Mouse (Mus musculus): ENCODE results near the gene Slc12a4. TPM values are rescaled to one million over a fixed set of nuclear protein-coding genes. Genes with fewer than 3 reads are reported as not detected.
A peak's percentile ranks its signal among the peaks of the same experiment; 100 is the strongest.

Gene Slc12a4
- polyA plus RNA-seq, 1 experiment from 2014 or later = 36.2 TPM

- no peak overlapping the region for H3K27ac ChIP-seq (ENCODE audit: low read length)
- ATAC-seq (ENCODE audit: low FRiP score, low TSS enrichment) = no peak
- H3K4me3 ChIP-seq (ENCODE audit: low read length) = no peak overlapping the region
- no peaks in the 10 kb centered on the region for H3K27me3 ChIP-seq (ENCODE audit: insufficient read depth, low read length)
- H3K9me3 ChIP-seq (ENCODE audit: low read length) = no peaks in the 10 kb centered on the region
- no peaks in the 10 kb centered on the region for H3K4me1 ChIP-seq (ENCODE audit: insufficient read depth, low read length)
- H3K36me3 ChIP-seq (ENCODE audit: insufficient read depth, low read length) = peaks cover 11% of the 10 kb centered on the region; the same call in 1 of the 2 replicates
- no peak overlapping the region for H3K4me2 ChIP-seq (replicated peaks; ENCODE audit: low read depth, low read length)
- WGBS = 76% methylated on average over 3 of the region's 3 CpGs
- no peak overlapping the region for H3K9ac ChIP-seq (replicated peaks; ENCODE audit: low read length)
Measured at GRCm38 (mm10) chr8:105919390-105919789, 46.5 kb downstream of the Slc12a4 start.

- WGBS = 30% methylated on average over 16 of the region's 16 CpGs
- no peak for ATAC-seq (ENCODE audit: low FRiP score, low TSS enrichment)
- H3K36me3 ChIP-seq (ENCODE audit: insufficient read depth, low read length) = no peaks in the 10 kb centered on the region
Measured at GRCm38 (mm10) chr8:105900941-105901616, 64.8 kb downstream of the Slc12a4 start.

GRCm38 (mm10) chr8:105900180-105900940 is 65.5 kb downstream of the Slc12a4 start, which contains the start of gene Pskh1:
Gene Pskh1, plus strand, starts transcription at chr8:105900441.
- Histone ChIP-seq H3K4me2 (replicated peaks; ENCODE audit: low read depth, low read length) (peak within 1 kb of the TSS; percentile 87), H3K9ac (replicated peaks; ENCODE audit: low read length) (peak within 1 kb of the TSS; percentile 95), H3K27me3 (ENCODE audit: insufficient read depth, low read length) (no peaks in the 10 kb centered on the region), H3K4me1 (ENCODE audit: insufficient read depth, low read length) (peaks cover 12% of the 10 kb centered on the region), H3K4me3 (ENCODE audit: low read length) (peak within 1 kb of the TSS; percentile 87), H3K36me3 (ENCODE audit: insufficient read depth, low read length) (no peaks in the 10 kb centered on the region), H3K27ac (ENCODE audit: low read length) (peak within 1 kb of the TSS; percentile 91), H3K9me3 (ENCODE audit: low read length) (no peaks in the 10 kb centered on the region)
- ATAC-seq (ENCODE audit: low FRiP score, low TSS enrichment) = peak; percentile 97
- WGBS = under 1% methylated on average over 57 of the region's 68 CpGs

More at GRCm38 (mm10) chr8:105900941-105901616, 64.8 kb downstream of the Slc12a4 start:
- Histone ChIP-seq H3K9ac (replicated peaks; ENCODE audit: low read length) (peak overlapping the region; percentile 95), H3K4me1 (ENCODE audit: insufficient read depth, low read length) (peaks cover 12% of the 10 kb centered on the region), H3K27me3 (ENCODE audit: insufficient read depth, low read length) (no peaks in the 10 kb centered on the region), H3K4me3 (ENCODE audit: low read length) (peak overlapping the region; percentile 87), H3K9me3 (ENCODE audit: low read length) (no peaks in the 10 kb centered on the region), H3K27ac (ENCODE audit: low read length) (peak overlapping the region; percentile 91), H3K4me2 (replicated peaks; ENCODE audit: low read depth, low read length) (peak overlapping the region; percentile 87)

- Histone ChIP-seq H3K27ac (ENCODE audit: low read length) (no peak overlapping the region), H3K9ac (replicated peaks; ENCODE audit: low read length) (no peak overlapping the region), H3K27me3 (ENCODE audit: insufficient read depth, low read length) (no peaks in the 10 kb centered on the region), H3K4me1 (ENCODE audit: insufficient read depth, low read length) (peaks cover 15% of the 10 kb centered on the region), H3K4me3 (ENCODE audit: low read length) (no peak overlapping the region), H3K36me3 (ENCODE audit: insufficient read depth, low read length) (no peaks in the 10 kb centered on the region), H3K4me2 (replicated peaks; ENCODE audit: low read depth, low read length) (no peak overlapping the region), H3K9me3 (ENCODE audit: low read length) (no peaks in the 10 kb centered on the region)
- 85% methylated on average over 9 of the region's 9 CpGs for WGBS
- ATAC-seq (ENCODE audit: low FRiP score, low TSS enrichment) = no peak
Measured at GRCm38 (mm10) chr8:105897801-105898480, 68.0 kb downstream of the Slc12a4 start.

Small RNA genes lying within 50 kb of the gene (microRNA-seq; reads per million reads assigned to microRNA genes)
- gene Mir7074 = not detected

Other genes starting within 250 kb of the Slc12a4 start
- 24.9 and 25.7 TPM in 2 replicates for gene Gfod2, start 207.4 kb downstream of the Slc12a4 start, polyA plus RNA-seq (2015; fragmentation: Nextera tagmentation; extraction: Ambion mirVana)
- 10.7 and 13.3 TPM in 2 replicates for gene Ranbp10, start 138.7 kb downstream of the Slc12a4 start, polyA plus RNA-seq (2015; fragmentation: Nextera tagmentation; extraction: Ambion mirVana)
- gene Tsnaxip1, start 138.4 kb downstream of the Slc12a4 start, polyA plus RNA-seq (2015; fragmentation: Nextera tagmentation; extraction: Ambion mirVana) = 0.21 and 0.24 TPM in 2 replicates
- gene Cenpt, start 112.8 kb downstream of the Slc12a4 start, polyA plus RNA-seq (2015; fragmentation: Nextera tagmentation; extraction: Ambion mirVana) = 44.7 and 46.3 TPM in 2 replicates
- 65.2 and 66.1 TPM in 2 replicates for gene Thap11, start 111.0 kb downstream of the Slc12a4 start, polyA plus RNA-seq (2015; fragmentation: Nextera tagmentation; extraction: Ambion mirVana)
- gene Nutf2, start 105.5 kb downstream of the Slc12a4 start, polyA plus RNA-seq (2015; fragmentation: Nextera tagmentation; extraction: Ambion mirVana) = 186 and 242 TPM in 2 replicates
- gene Edc4, start 85.2 kb downstream of the Slc12a4 start, polyA plus RNA-seq (2015; fragmentation: Nextera tagmentation; extraction: Ambion mirVana) = 58.8 and 61.1 TPM in 2 replicates
- 0.53 and 0.85 TPM in 2 replicates for gene Nrn1l, start 72.5 kb downstream of the Slc12a4 start, polyA plus RNA-seq (2015; fragmentation: Nextera tagmentation; extraction: Ambion mirVana)
- 44.3 and 46.7 TPM in 2 replicates for gene Pskh1, start 65.7 kb downstream of the Slc12a4 start, polyA plus RNA-seq (2015; fragmentation: Nextera tagmentation; extraction: Ambion mirVana)
- 0.82 and 1.8 TPM in 2 replicates for gene Ctrl, start 32.2 kb downstream of the Slc12a4 start, polyA plus RNA-seq (2015; fragmentation: Nextera tagmentation; extraction: Ambion mirVana)
- gene Psmb10, start 27.7 kb downstream of the Slc12a4 start, polyA plus RNA-seq (2015; fragmentation: Nextera tagmentation; extraction: Ambion mirVana) = 33.3 and 46.5 TPM in 2 replicates
- 1.3 and 1.8 TPM in 2 replicates for gene Lcat, start 22.7 kb downstream of the Slc12a4 start, polyA plus RNA-seq (2015; fragmentation: Nextera tagmentation; extraction: Ambion mirVana)
- not detected in 2 replicates for gene Dpep3, start 13.3 kb upstream of the Slc12a4 start, polyA plus RNA-seq (2015; fragmentation: Nextera tagmentation; extraction: Ambion mirVana)
- 19.7 and 24.6 TPM in 2 replicates for gene Dus2, start 25.2 kb upstream of the Slc12a4 start, polyA plus RNA-seq (2015; fragmentation: Nextera tagmentation; extraction: Ambion mirVana)
- gene Dpep2nb, start 39.9 kb upstream of the Slc12a4 start, polyA plus RNA-seq (2015; fragmentation: Nextera tagmentation; extraction: Ambion mirVana) = not detected in 2 replicates
- 19.8 and 21.2 TPM in 2 replicates for gene Ddx28, start 45.8 kb upstream of the Slc12a4 start, polyA plus RNA-seq (2015; fragmentation: Nextera tagmentation; extraction: Ambion mirVana)
- gene Nfatc3, start 92.7 kb upstream of the Slc12a4 start, polyA plus RNA-seq (2015; fragmentation: Nextera tagmentation; extraction: Ambion mirVana) = 5.7 and 6.7 TPM in 2 replicates
- gene Esrp2, start 170.9 kb upstream of the Slc12a4 start, polyA plus RNA-seq (2015; fragmentation: Nextera tagmentation; extraction: Ambion mirVana) = 24.3 and 28.5 TPM in 2 replicates
- gene Pla2g15, start 184.3 kb upstream of the Slc12a4 start, polyA plus RNA-seq (2015; fragmentation: Nextera tagmentation; extraction: Ambion mirVana) = 14.9 and 15.6 TPM in 2 replicates
- 49.9 and 52.4 TPM in 2 replicates for gene Slc7a6, start 202.8 kb upstream of the Slc12a4 start, polyA plus RNA-seq (2015; fragmentation: Nextera tagmentation; extraction: Ambion mirVana)
- gene Slc7a6os, start 244.8 kb upstream of the Slc12a4 start, polyA plus RNA-seq (2015; fragmentation: Nextera tagmentation; extraction: Ambion mirVana) = 32.2 and 32.4 TPM in 2 replicates
- gene Prmt7, start 244.8 kb upstream of the Slc12a4 start, polyA plus RNA-seq (2015; fragmentation: Nextera tagmentation; extraction: Ambion mirVana) = 54.8 and 55.3 TPM in 2 replicates